Mouse (Mus musculus) heart, embryonic 12.5 days (tissue): ENCODE results near the gene Ints1. TPM values are rescaled to one million over a fixed set of nuclear protein-coding genes. Genes with fewer than 3 reads are reported as not detected.

ENCODE experiments used
- ATAC-seq: fragments of 200-750 bp; cut with Nextera tagmentation; 2 replicates; pipeline ENCODE4 v1.8.0; 2017; ENCODE audit warnings: moderate TSS enrichment, moderate library complexity; ENCODE audit not compliant: insufficient number of reproducible peaks, low FRiP score
- H3K27ac ChIP-seq: fragments of 300-500 bp; sonication (generic); 2 replicates; pipeline ENCODE4 v1.5.1; 2016; ENCODE audit warnings: mild to moderate bottlenecking, moderate library complexity; ENCODE audit not compliant: poor library complexity, severe bottlenecking
- H3K27me3 ChIP-seq: fragments of 300-500 bp; sonication (generic); replicated peaks from 2 replicates; pipeline ENCODE4 v1.6.1; 2016; ENCODE audit warnings: mild to moderate bottlenecking, moderate library complexity
- H3K36me3 ChIP-seq: fragments of 300-500 bp; sonication (generic); 2 replicates; pipeline ENCODE4 v1.6.1; 2016; ENCODE audit warnings: mild to moderate bottlenecking, moderate library complexity
- H3K4me1 ChIP-seq: fragments of 300-500 bp; sonication (generic); replicated peaks from 2 replicates; pipeline ENCODE4 v1.6.1; 2016; ENCODE audit warnings: mild to moderate bottlenecking
- H3K4me2 ChIP-seq: fragments of 300-500 bp; sonication (generic); 2 replicates; pipeline ENCODE4 v1.6.1; 2016; ENCODE audit warnings: mild to moderate bottlenecking, moderate library complexity
- H3K4me3 ChIP-seq: fragments of 300-500 bp; sonication (generic); 2 replicates; pipeline ENCODE4 v1.5.1; 2016; ENCODE audit warnings: mild to moderate bottlenecking
- H3K9ac ChIP-seq: fragments of 300-500 bp; sonication (generic); 2 replicates; pipeline ENCODE4 v1.6.1; 2016; ENCODE audit warnings: mild to moderate bottlenecking, moderate library complexity
- H3K9me3 ChIP-seq: fragments of 300-500 bp; sonication (generic); replicated peaks from 2 replicates; pipeline ENCODE4 v1.6.1; 2016; ENCODE audit warnings: mild to moderate bottlenecking, moderate library complexity
- WGBS: fragments of 180-500 bp; shearing (Covaris S2); methylation state at CpG from one replicate; pipeline ENCODE4 v1.1.7; 2016; 5-methylcytosine and 5-hydroxymethylcytosine counted together
- polyA plus RNA-seq: library from polyadenylated mRNA; unstranded; fragments of >200 nt; fragmentation: Nextera tagmentation; extraction: Ambion mirVana; gene quantifications from 2 replicates; pipeline ENCODE4 v1.2.1, GENCODE M21; 2016

Gene Ints1
- polyA plus RNA-seq, 1 experiment from 2014 or later, result 24.2 TPM

DNA sequence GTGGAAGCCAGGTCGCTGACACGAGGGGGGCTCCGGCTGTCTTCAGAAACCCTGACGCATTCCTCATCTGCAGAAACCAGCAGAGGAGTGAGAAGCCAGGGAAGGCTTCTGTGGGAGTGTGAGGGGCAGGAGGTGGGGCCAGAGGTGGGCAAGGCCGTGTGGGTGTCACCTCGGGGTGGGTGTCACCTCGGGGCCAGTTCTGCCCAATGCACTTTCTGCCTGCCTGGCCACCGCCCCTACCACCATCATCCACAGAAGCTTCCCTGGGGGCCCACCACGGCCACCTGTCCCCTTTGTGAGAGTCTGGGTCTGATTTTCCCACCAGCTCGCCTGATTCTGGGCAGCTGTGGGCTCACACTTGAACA is 37.6 kb upstream of the Ints1 start:
- no peaks in the 10 kb centered on the region for H3K36me3 ChIP-seq
- H3K4me1 ChIP-seq, result peaks cover 20% of the 10 kb centered on the region
- H3K9me3 ChIP-seq, result 0 out of 2 replicates have a peak, but pooled peaks cover 4% of the 10 kb centered on the region
- 32% methylated on average over 10 of the region's 10 CpGs for WGBS
- no peak overlapping the region for H3K4me3 ChIP-seq
- peak overlapping the region; percentile 33; the same call in 1 of the 2 replicates for H3K4me2 ChIP-seq
- H3K27me3 ChIP-seq, result peaks cover 35% of the 10 kb centered on the region
- H3K27ac ChIP-seq, result no peak overlapping the region
- no peak for ATAC-seq
- H3K9ac ChIP-seq, result no peak overlapping the region

- Histone ChIP-seq H3K4me3 (no peak overlapping the region), H3K27ac (no peak overlapping the region), H3K27me3 (peaks cover 35% of the 10 kb centered on the region), H3K4me2 (peak overlapping the region; percentile 33; the same call in 1 of the 2 replicates), H3K36me3 (no peaks in the 10 kb centered on the region), H3K9ac (no peak overlapping the region), H3K9me3 (0 out of 2 replicates have a peak, but pooled peaks cover 4% of the 10 kb centered on the region), H3K4me1 (peaks cover 20% of the 10 kb centered on the region)
- 66% methylated on average over 20 of the region's 20 CpGs for WGBS
- ATAC-seq, result no peak
Observed at GRCm38 (mm10) chr5:139812398-139813125, 37.1 kb upstream of the Ints1 start.

- Histone ChIP-seq H3K4me3 (no peak overlapping the region), H3K36me3 (no peaks in the 10 kb centered on the region), H3K27me3 (peaks cover 35% of the 10 kb centered on the region), H3K27ac (no peak overlapping the region), H3K4me1 (peaks cover 20% of the 10 kb centered on the region), H3K9me3 (0 out of 2 replicates have a peak, but pooled peaks cover 4% of the 10 kb centered on the region), H3K9ac (no peak overlapping the region), H3K4me2 (no peak overlapping the region)
- WGBS, result 66% methylated on average over 15 of the region's 15 CpGs
- peak; percentile 56; the same call in 1 of the 2 replicates for ATAC-seq
Observed at GRCm38 (mm10) chr5:139811677-139812397, 36.4 kb upstream of the Ints1 start.

GRCm38 (mm10) chr5:139809397-139809796 is 33.9 kb upstream of the Ints1 start:
- 50% methylated on average over 4 of the region's 4 CpGs for WGBS
- H3K4me1 ChIP-seq, result peaks cover 17% of the 10 kb centered on the region
- no peak overlapping the region for H3K4me3 ChIP-seq
- H3K36me3 ChIP-seq, result no peaks in the 10 kb centered on the region
- no peak overlapping the region for H3K9ac ChIP-seq
- peaks cover 27% of the 10 kb centered on the region for H3K27me3 ChIP-seq
- H3K4me2 ChIP-seq, result no peak overlapping the region
- 0 out of 2 replicates have a peak, but pooled peaks cover 4% of the 10 kb centered on the region for H3K9me3 ChIP-seq
- ATAC-seq, result no peak
- H3K27ac ChIP-seq, result no peak overlapping the region

GRCm38 (mm10) chr5:139805924-139806323 is 30.4 kb upstream of the Ints1 start:
- H3K27ac ChIP-seq, result no peak overlapping the region

GRCm38 (mm10) chr5:139804573-139805111 is 29.2 kb upstream of the Ints1 start:
- WGBS, result 52% methylated on average over 11 of the region's 11 CpGs
- Histone ChIP-seq H3K4me3 (no peak overlapping the region), H3K9ac (peak overlapping the region; percentile 26; the same call in 1 of the 2 replicates), H3K27ac (peak overlapping the region; percentile 88), H3K27me3 (no peaks in the 10 kb centered on the region), H3K4me2 (peak overlapping the region; percentile 46; the same call in 1 of the 2 replicates), H3K9me3 (no peaks in the 10 kb centered on the region), H3K36me3 (peaks cover 23% of the 10 kb centered on the region), H3K4me1 (peaks cover 46% of the 10 kb centered on the region)
- peak; percentile 29 for ATAC-seq

More at GRCm38 (mm10) chr5:139805924-139806323, 30.4 kb upstream of the Ints1 start:
- H3K4me1 ChIP-seq, result peaks cover 33% of the 10 kb centered on the region
- 87% methylated on average over 8 of the region's 8 CpGs for WGBS
- H3K36me3 ChIP-seq, result peaks cover 10% of the 10 kb centered on the region
- no peak overlapping the region for H3K9ac ChIP-seq
- no peaks in the 10 kb centered on the region for H3K9me3 ChIP-seq
- H3K4me3 ChIP-seq, result no peak overlapping the region
- no peak for ATAC-seq
- H3K4me2 ChIP-seq, result no peak overlapping the region
- no peaks in the 10 kb centered on the region for H3K27me3 ChIP-seq

GRCm38 (mm10) chr5:139804107-139804551 is 28.7 kb upstream of the Ints1 start:
- Histone ChIP-seq H3K36me3 (peaks cover 28% of the 10 kb centered on the region), H3K4me1 (peaks cover 51% of the 10 kb centered on the region), H3K9ac (peak overlapping the region; percentile 26; the same call in 1 of the 2 replicates), H3K27ac (peak overlapping the region; percentile 88), H3K4me3 (no peak overlapping the region), H3K4me2 (peak overlapping the region; percentile 46), H3K9me3 (no peaks in the 10 kb centered on the region), H3K27me3 (no peaks in the 10 kb centered on the region)
- WGBS, result under 1% methylated on average over 6 of the region's 6 CpGs
- ATAC-seq, result peak; percentile 92

DNA sequence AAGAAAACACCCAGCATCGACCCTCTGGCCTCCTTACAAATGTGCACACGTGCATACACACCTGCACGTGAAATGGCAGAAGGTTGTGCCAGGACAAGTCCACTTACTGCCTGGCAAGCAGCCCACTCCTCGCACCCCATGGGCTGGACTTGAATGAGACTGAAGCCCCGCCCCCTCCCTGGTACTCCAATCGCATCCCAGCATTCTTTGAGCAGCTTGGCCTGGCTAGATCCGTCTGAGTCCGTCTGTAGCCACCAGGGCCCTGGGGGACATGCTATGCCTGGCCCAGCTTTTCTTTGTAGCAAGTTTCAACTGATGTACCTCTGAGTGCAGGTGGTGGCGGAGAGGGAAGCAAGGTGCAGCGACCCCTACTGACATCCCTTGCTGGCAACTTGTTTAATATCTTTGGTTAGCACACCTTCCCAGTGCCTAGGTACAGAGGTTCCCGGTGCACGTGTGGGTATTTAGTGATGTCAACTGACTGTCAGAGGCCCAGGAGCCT is 28.2 kb upstream of the Ints1 start:
- no peaks in the 10 kb centered on the region for H3K9me3 ChIP-seq
- peak overlapping the region; percentile 88 for H3K27ac ChIP-seq
- H3K9ac ChIP-seq, result no peak overlapping the region
- H3K4me1 ChIP-seq, result peaks cover 55% of the 10 kb centered on the region
- WGBS, result 8% methylated on average over 12 of the region's 12 CpGs
- H3K27me3 ChIP-seq, result no peaks in the 10 kb centered on the region
- ATAC-seq, result peak; percentile 73
- no peak overlapping the region for H3K4me3 ChIP-seq
- H3K4me2 ChIP-seq, result peak overlapping the region; percentile 46
- peaks cover 30% of the 10 kb centered on the region for H3K36me3 ChIP-seq

GRCm38 (mm10) chr5:139803165-139803564 is 27.7 kb upstream of the Ints1 start:
- peak overlapping the region; percentile 46; the same call in 1 of the 2 replicates for H3K4me2 ChIP-seq
- H3K36me3 ChIP-seq, result peaks cover 30% of the 10 kb centered on the region
- H3K27me3 ChIP-seq, result no peaks in the 10 kb centered on the region
- H3K9ac ChIP-seq, result no peak overlapping the region
- H3K27ac ChIP-seq, result peak overlapping the region; percentile 88
- no peak overlapping the region for H3K4me3 ChIP-seq
- WGBS, result 68% methylated on average over 8 of the region's 8 CpGs
- H3K9me3 ChIP-seq, result no peaks in the 10 kb centered on the region
- ATAC-seq, result no peak
- peaks cover 60% of the 10 kb centered on the region for H3K4me1 ChIP-seq

GRCm38 (mm10) chr5:139801880-139802279 is 26.4 kb upstream of the Ints1 start:
- Histone ChIP-seq H3K36me3 (peaks cover 30% of the 10 kb centered on the region), H3K4me2 (no peak overlapping the region), H3K4me1 (peaks cover 73% of the 10 kb centered on the region), H3K9me3 (no peaks in the 10 kb centered on the region), H3K27ac (no peak overlapping the region), H3K4me3 (no peak overlapping the region), H3K9ac (no peak overlapping the region), H3K27me3 (no peaks in the 10 kb centered on the region)
- WGBS, result 91% methylated on average over 10 of the region's 10 CpGs
- ATAC-seq, result no peak

- H3K27me3 ChIP-seq, result no peaks in the 10 kb centered on the region
- H3K4me1 ChIP-seq, result peaks cover 80% of the 10 kb centered on the region
- H3K27ac ChIP-seq, result peak overlapping the region; percentile 45
- H3K36me3 ChIP-seq, result peaks cover 30% of the 10 kb centered on the region
- H3K9me3 ChIP-seq, result no peaks in the 10 kb centered on the region
- no peak overlapping the region for H3K4me2 ChIP-seq
- 84% methylated on average over 8 of the region's 8 CpGs for WGBS
- ATAC-seq, result no peak
- no peak overlapping the region for H3K9ac ChIP-seq
- H3K4me3 ChIP-seq, result no peak overlapping the region
Observed at GRCm38 (mm10) chr5:139801231-139801630, 25.8 kb upstream of the Ints1 start.
